Mouse (Mus musculus) C2C12 (cell line): ENCODE data around the gene Mgst3. TPM values are rescaled to one million over a fixed set of nuclear protein-coding genes. Genes with fewer than 3 reads are reported as not detected.

Experiments used
- H3K27me3 ChIP-seq: one replicate; pipeline ENCODE4 v1.6.1; 2011; ENCODE audit not compliant: control insufficient read depth, insufficient read depth, insufficient read length
- H3K36me3 ChIP-seq: one replicate; pipeline ENCODE4 v1.6.1; 2011; ENCODE audit not compliant: control insufficient read depth, insufficient read depth
- H3K4me3 ChIP-seq: one replicate; pipeline ENCODE4 v1.5.1; 2011; ENCODE audit warnings: mild to moderate bottlenecking, control low read depth; ENCODE audit not compliant: poor library complexity, insufficient read depth, severe bottlenecking
- H3K79me2 ChIP-seq: one replicate; pipeline ENCODE4 v1.6.1; 2011; ENCODE audit not compliant: control insufficient read depth, insufficient read depth
- H3K79me3 ChIP-seq: one replicate; pipeline ENCODE4 v1.6.1; 2011; ENCODE audit warnings: low read depth, control low read depth
- H3ac ChIP-seq: one replicate; pipeline ENCODE3; 2011; ENCODE audit warnings: low read depth; ENCODE audit not compliant: control insufficient read depth, insufficient read length
- CEBPB ChIP-seq: IDR thresholded peaks from one replicate; pipeline ENCODE4 v1.6.1; 2011; ENCODE audit warnings: low read depth, mild to moderate bottlenecking, control low read depth, moderate library complexity
- CTCF ChIP-seq: IDR thresholded peaks from one replicate; pipeline ENCODE4 v1.5.1; 2011; ENCODE audit not compliant: control insufficient read depth, insufficient read depth, insufficient read length
- FOSL1 ChIP-seq: IDR thresholded peaks from one replicate; pipeline ENCODE4 v1.8.0; 2011; ENCODE audit warnings: mild to moderate bottlenecking, low read length; ENCODE audit not compliant: poor library complexity, insufficient read depth, severe bottlenecking
- MAX ChIP-seq: IDR thresholded peaks from one replicate; pipeline ENCODE4 v1.6.1; 2011; ENCODE audit warnings: mild to moderate bottlenecking, control low read depth
- MYOD1 ChIP-seq: IDR thresholded peaks from one replicate; pipeline ENCODE4 v1.6.1; 2011; ENCODE audit warnings: low read depth; ENCODE audit not compliant: control insufficient read depth, insufficient read length
- MYOG ChIP-seq: IDR thresholded peaks from one replicate; pipeline ENCODE4 v1.6.1; 2011; ENCODE audit not compliant: control insufficient read depth, insufficient read length; ENCODE audit errors: extremely low read depth
- USF1 ChIP-seq: IDR thresholded peaks from one replicate; pipeline ENCODE4 v1.6.1; 2011; ENCODE audit warnings: low read depth, mild to moderate bottlenecking, control low read depth, moderate library complexity
- polyA plus RNA-seq: library from polyadenylated mRNA; unstranded; fragments of >200 nt; fragmentation: generic; extraction: Trizol; gene quantifications from one replicate; pipeline ENCODE4 v1.2.1, GENCODE M21; 2012; ENCODE audit warnings: missing spikeins

The Mgst3 gene
- polyA plus RNA-seq, 1 experiment = 108 TPM

DNA sequence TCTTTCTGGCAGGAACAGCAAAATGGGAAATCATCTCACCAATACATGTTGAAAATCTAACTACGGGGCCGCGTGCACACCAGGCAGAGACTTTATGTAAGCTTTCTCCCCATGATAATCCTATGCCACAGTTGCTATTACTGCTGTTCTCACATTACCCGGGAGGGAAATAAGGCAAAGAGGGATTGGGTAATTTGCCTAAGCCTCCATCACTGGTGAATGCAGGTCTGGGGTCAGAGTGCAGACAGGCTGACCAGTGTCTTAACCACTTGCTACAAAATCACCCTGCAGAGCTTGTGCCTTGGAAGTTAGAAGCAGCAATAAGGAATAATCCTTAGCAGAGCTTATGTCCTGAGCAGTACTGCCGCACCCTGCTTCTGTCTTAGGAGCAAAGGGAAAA, 8.0 kb downstream of the Mgst3 start:
- Histone ChIP-seq H3K79me3 (peaks cover 2% of the 10 kb centered on the region), H3K79me2 (peaks cover 29% of the 10 kb centered on the region), H3K36me3 (no peaks in the 10 kb centered on the region), H3ac (no peak overlapping the region), H3K27me3 (no peaks in the 10 kb centered on the region), H3K4me3 (no peak overlapping the region)
- no peak for TF ChIP-seq MAX
- TF ChIP-seq MYOD1 = no peak
- no peak for TF ChIP-seq CEBPB
- TF ChIP-seq MYOG = no peak

DNA sequence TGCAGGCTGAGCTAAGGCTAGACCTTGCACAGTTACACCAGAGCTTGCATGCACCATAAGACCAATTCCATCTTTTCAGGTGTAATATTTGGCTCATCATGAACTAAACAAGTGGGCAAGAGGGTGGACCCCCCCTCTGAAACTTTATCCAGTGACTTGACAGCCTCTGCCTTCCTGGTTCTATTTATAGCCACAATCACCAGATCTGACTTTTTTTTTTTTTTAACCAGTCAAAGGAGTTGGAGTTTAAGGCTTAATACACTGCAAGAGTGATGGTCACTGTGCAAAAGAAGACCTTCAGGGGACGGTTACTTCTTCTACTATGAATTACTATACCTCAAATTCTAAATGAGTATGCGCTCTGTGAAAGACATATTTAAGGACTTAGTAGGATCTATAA, 8.4 kb downstream of the Mgst3 start:
- H3K27me3 ChIP-seq = no peaks in the 10 kb centered on the region
- no peak overlapping the region for H3ac ChIP-seq
- H3K36me3 ChIP-seq = no peaks in the 10 kb centered on the region
- TF ChIP-seq MYOG = no peak
- TF ChIP-seq FOSL1 = no peak
- TF ChIP-seq CTCF = no peak
- no peak for TF ChIP-seq USF1
- TF ChIP-seq MYOD1 = no peak
- TF ChIP-seq MAX = no peak
- TF ChIP-seq CEBPB = no peak
- peaks cover 2% of the 10 kb centered on the region for H3K79me3 ChIP-seq
- H3K79me2 ChIP-seq = peaks cover 30% of the 10 kb centered on the region
- H3K4me3 ChIP-seq = no peak overlapping the region

DNA sequence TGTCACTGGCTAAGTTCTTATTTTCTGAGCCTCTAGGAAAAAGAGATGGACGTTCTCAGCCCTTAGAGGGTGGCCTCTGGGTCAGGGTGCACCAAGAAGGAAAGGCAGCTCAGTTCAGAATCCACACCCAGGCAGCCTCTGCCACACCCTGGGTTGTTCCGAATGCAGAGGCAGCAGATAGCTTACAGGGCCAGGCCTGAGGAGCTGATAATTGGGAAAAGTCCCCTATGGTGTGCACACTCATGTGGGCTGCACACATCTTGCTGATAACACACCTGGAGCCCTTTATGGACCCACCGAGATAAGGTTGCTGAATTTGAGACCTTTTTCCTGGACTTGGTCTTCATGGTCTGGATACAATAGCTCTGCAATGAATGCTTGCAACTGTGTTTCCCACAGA, 9.5 kb downstream of the Mgst3 start:
- Histone ChIP-seq H3K4me3 (no peak overlapping the region), H3K36me3 (no peaks in the 10 kb centered on the region), H3K79me3 (no peaks in the 10 kb centered on the region), H3ac (no peak overlapping the region), H3K27me3 (no peaks in the 10 kb centered on the region), H3K79me2 (peaks cover 21% of the 10 kb centered on the region)
- TF ChIP-seq CEBPB (no peak), MYOG (no peak), CTCF (no peak), MYOD1 (no peak), FOSL1 (no peak), MAX (no peak), USF1 (no peak)

DNA sequence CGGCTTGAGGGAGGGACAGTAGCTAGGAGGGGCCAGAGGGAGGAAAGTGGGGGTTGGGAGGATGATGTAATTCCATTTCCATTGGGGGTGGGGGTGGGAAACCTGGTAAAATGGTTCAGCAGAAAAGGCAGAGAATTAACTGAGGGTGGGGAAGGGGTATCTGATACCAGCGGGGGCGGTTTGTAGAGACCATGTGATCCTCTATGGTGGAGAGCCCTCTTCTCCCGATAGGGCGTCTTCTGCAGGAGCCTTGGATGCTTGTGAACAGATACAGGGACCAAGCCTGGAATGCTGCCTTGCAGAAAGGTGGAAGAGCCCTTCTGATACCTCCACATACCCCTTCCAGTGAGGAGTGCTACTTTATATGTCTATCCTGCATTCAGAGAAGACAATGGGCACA, 10.5 kb downstream of the Mgst3 start:
- Histone ChIP-seq H3ac (no peak overlapping the region), H3K4me3 (no peak overlapping the region), H3K27me3 (no peaks in the 10 kb centered on the region), H3K36me3 (no peaks in the 10 kb centered on the region), H3K79me3 (no peaks in the 10 kb centered on the region), H3K79me2 (peaks cover 15% of the 10 kb centered on the region)
- no peak for TF ChIP-seq USF1
- no peak for TF ChIP-seq MYOD1
- TF ChIP-seq CEBPB = no peak
- no peak for TF ChIP-seq MAX
- TF ChIP-seq CTCF = no peak
- no peak for TF ChIP-seq FOSL1
- TF ChIP-seq MYOG = no peak

DNA sequence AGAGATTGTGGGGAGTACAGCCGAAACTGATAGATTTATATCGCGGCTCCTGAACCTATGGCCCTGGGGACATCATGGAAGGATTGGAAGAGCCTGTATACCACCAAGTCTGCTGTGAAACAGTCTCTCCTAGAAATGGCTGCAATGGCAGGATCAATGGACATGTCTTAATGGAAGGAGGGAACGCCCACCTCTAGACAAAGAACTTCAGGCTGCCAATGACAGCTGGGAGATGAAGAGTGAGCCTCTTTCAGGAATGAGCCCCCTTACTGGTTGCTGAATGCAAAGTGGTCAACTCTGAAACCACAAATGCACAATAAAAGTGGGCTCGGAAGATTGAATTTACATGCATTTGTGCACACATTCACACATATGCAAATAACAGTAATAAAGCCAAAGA, 10.9 kb downstream of the Mgst3 start:
- H3ac ChIP-seq = no peak overlapping the region
- no peaks in the 10 kb centered on the region for H3K27me3 ChIP-seq
- TF ChIP-seq CEBPB = no peak
- no peak for TF ChIP-seq MAX
- TF ChIP-seq MYOG = no peak
- no peak for TF ChIP-seq CTCF
- TF ChIP-seq MYOD1 = no peak
- no peak for TF ChIP-seq USF1
- TF ChIP-seq FOSL1 = no peak
- H3K4me3 ChIP-seq = no peak overlapping the region
- no peaks in the 10 kb centered on the region for H3K79me3 ChIP-seq
- peaks cover 15% of the 10 kb centered on the region for H3K79me2 ChIP-seq
- no peaks in the 10 kb centered on the region for H3K36me3 ChIP-seq

DNA sequence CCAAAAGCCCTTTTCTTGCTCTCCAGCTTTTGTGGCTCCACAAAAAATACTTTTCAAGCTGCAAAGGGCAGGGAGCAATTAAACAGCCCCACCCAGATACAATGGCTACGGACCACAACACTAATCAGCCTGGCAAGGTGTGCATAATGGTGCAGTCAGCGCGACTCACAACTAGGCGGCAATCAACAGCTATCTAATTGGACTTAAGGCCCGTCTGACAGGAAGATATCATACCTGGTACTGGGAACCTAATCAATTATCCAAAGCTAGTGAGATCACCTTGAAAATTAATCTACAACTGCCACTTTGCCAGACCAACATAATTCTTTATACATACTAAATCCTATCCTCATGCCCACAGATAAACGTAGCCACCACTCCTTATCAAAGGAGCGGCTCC, 11.3 kb downstream of the Mgst3 start:
- peaks cover 4% of the 10 kb centered on the region for H3K36me3 ChIP-seq
- H3ac ChIP-seq = no peak overlapping the region
- no peaks in the 10 kb centered on the region for H3K27me3 ChIP-seq
- TF ChIP-seq MAX = no peak
- no peak for TF ChIP-seq FOSL1
- TF ChIP-seq CEBPB = no peak
- no peak for TF ChIP-seq MYOD1
- no peak for TF ChIP-seq MYOG
- TF ChIP-seq CTCF = no peak
- TF ChIP-seq USF1 = no peak
- no peak overlapping the region for H3K4me3 ChIP-seq
- H3K79me2 ChIP-seq = peaks cover 15% of the 10 kb centered on the region
- no peaks in the 10 kb centered on the region for H3K79me3 ChIP-seq
